Mouse (Mus musculus): ENCODE data around the gene Zfp37. TPM values are rescaled to one million over a fixed set of nuclear protein-coding genes. Genes with fewer than 3 reads are reported as not detected.
"Not testable (repeated sequence)": the region's sequence is repeated elsewhere in the genome, so short reads cannot be mapped to it uniquely, and the experiment has no call there.

The Zfp37 gene
- total RNA-seq, 2 experiments from 2014 or later: 3.9 to 4.7 TPM

- intact Hi-C loops (cut with DNase I): no loop called here
- DNase-seq: no peak
These were observed 17.4 kb downstream of the Zfp37 start for GRCm38 (mm10) chr4:62213490-62213889.

GRCm38 (mm10) chr4:62210035-62210434 lies 20.8 kb downstream of the Zfp37 start:
- peak in 1 of 2 experiments; percentile 5 for DNase-seq
- intact Hi-C loops (cut with DNase I): no loop called here

DNA sequence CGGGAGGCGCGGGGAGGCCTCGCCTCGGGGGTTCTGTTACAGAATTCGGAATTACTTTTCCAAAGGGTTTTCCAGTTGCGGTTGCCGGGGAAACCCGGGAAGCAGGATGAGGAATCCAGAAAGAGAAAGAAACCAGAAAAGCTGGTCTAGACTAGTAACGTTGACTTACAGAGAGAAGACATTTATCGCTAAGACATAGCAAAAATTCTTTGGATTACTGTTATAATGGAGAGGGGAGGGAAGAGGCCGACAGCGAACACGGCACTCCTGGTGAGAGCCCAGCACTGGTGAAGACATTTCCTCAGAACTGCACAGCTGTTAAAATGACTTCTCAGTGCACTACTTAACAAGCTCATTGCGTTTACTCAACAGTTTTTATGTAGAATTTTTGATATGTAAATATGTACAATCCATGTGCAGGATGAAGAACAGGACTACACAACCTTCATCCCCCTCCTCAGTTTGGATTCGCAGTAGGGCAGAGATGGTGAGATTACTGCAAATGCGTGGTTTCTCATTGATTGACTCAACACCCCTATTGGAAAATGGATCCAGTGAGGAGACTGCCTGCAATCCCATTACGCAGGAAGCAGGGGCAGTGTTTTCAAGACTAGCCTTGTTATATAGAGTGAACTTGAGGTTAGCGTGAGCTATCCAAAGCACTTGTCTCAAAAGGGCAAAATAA lies 22.0 kb downstream of the Zfp37 start:
- intact Hi-C loops (cut with DNase I): no loop called here
- no peak for DNase-seq

- intact Hi-C loops (cut with DNase I): no loop called here
- peak; percentile 92 to 93 for DNase-seq
These were observed 22.8 kb downstream of the Zfp37 start for GRCm38 (mm10) chr4:62207851-62208695.

GRCm38 (mm10) chr4:62199923-62200529 lies 30.8 kb downstream of the Zfp37 start:
- intact Hi-C loops (cut with DNase I): no loop called here
- DNase-seq: peak; percentile 4 to 6

- DNase-seq: no peak
- intact Hi-C loops (cut with DNase I): no loop called here
These were observed 42.1 kb downstream of the Zfp37 start for GRCm38 (mm10) chr4:62188778-62189177.

GRCm38 (mm10) chr4:62177282-62177681 lies 53.6 kb downstream of the Zfp37 start:
- peak in 1 of 2 experiments; percentile 4 for DNase-seq
- intact Hi-C loops (cut with DNase I): no loop called here

DNA sequence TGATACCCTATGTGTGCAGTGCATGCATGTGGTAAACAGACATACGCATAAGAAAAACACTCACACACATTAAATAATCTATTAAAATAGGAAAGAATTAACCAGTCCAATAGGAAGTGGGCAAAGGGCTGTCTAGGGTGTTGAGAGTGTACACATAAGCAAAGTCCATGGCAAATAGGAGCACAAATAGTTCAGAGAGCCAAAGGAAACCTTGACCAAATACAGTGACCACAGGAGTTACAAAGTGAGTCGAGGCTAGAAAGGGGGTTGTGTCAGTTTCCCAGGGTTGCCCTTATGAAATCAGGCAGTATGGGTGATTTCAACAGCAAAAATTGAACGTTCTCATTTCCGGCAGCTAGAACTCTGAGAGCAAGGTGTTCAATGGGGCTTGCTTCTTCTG lies 56.4 kb downstream of the Zfp37 start:
- intact Hi-C loops (cut with DNase I): no loop called here
- DNase-seq: no peak

GRCm38 (mm10) chr4:62167636-62168035 lies 63.2 kb downstream of the Zfp37 start:
- DNase-seq; intact Hi-C loops (cut with DNase I): not testable (repeated sequence)

DNA sequence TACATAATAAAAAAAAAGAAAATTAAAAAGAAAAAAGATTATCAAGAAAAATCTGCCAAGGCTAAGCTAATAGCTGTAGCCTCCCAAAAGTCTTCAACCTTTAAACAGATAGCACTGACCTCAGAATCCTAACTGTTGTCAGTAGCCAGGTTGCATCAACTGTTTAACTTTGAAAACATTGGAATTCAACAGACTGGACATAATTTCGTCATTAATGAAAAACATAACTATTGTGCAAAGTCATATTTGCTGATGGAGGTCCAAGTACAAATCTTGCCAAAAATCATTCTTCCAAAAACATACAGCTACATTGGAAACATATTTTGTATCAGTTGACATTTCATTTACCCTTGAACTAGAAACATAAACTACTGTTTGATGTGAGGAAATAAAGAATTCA lies 72.4 kb downstream of the Zfp37 start:
- no peak for DNase-seq
- intact Hi-C loops (cut with DNase I): loop anchor here (5.0 kb wide), 1 partner anchor 71 kb away; the partner anchor contains the start of gene Mup3

GRCm38 (mm10) chr4:62150811-62151210 lies 80.0 kb downstream of the Zfp37 start, which contains the start of gene Mup21:
Gene Mup21, minus strand, starts transcription at chr4:62150863.
- intact Hi-C loops (cut with DNase I): no loop called here

More at GRCm38 (mm10) chr4:62150811-62151210, 80.0 kb downstream of the Zfp37 start, which contains the start of gene Mup21:
- DNase-seq: no peak

Other genes starting within 250 kb of the Zfp37 start
- gene Mup20, start 176.9 kb downstream of the Zfp37 start, total RNA-seq (2021): not detected
- gene Mup3, start 143.7 kb downstream of the Zfp37 start, total RNA-seq (2021): not detected
- not detected for gene Mup21, start 80.2 kb downstream of the Zfp37 start, total RNA-seq (2021)
- gene Slc31a2, start 31.5 kb upstream of the Zfp37 start, total RNA-seq (2021): 10 to 100 TPM; 12.5 to 13.4 TPM
- 10 to 100 TPM; 25.5 to 25.8 TPM for gene Fkbp15, start 129.5 kb upstream of the Zfp37 start, total RNA-seq (2021)
- 10 to 100 TPM; 31.3 to 31.8 TPM for gene Slc31a1, start 129.7 kb upstream of the Zfp37 start, total RNA-seq (2021)
- 10 to 100 TPM; 47.3 to 58.5 TPM for gene Cdc26, start 177.6 kb upstream of the Zfp37 start, total RNA-seq (2021)
- gene Prpf4, start 177.8 kb upstream of the Zfp37 start, total RNA-seq (2021): 10 to 100 TPM; 10.9 to 11.5 TPM
- not detected for gene Rnf183, start 204.2 kb upstream of the Zfp37 start, total RNA-seq (2021)
- gene Wdr31, start 239.8 kb upstream of the Zfp37 start, total RNA-seq (2021): 1 to 10 TPM in 1 of 2 experiments, under 1 TPM in 1; 0.89 to 1.0 TPM
- under 1 TPM in 1 of 2 experiments, not detected in 1; 0.19 TPM for gene Bspry, start 249.0 kb upstream of the Zfp37 start, total RNA-seq (2021)